Mouse (Mus musculus) limb, embryonic 15.5 days (tissue): ENCODE data around the gene Mtss1l. TPM values are rescaled to one million over a fixed set of nuclear protein-coding genes. Genes with fewer than 3 reads are reported as not detected.

Experiments
- ATAC-seq: fragments of 200-750 bp; cut with Nextera tagmentation; 2 replicates; pipeline ENCODE4 v1.8.0; 2017; ENCODE audit warnings: low read depth, moderate TSS enrichment; ENCODE audit not compliant: insufficient number of reproducible peaks, low FRiP score, low TSS enrichment
- H3K27ac ChIP-seq: fragments of 300-500 bp; sonication (generic); 2 replicates; pipeline ENCODE4 v1.5.1; 2015; ENCODE audit warnings: moderate library complexity, mild to moderate bottlenecking, inconsistent platforms
- H3K27me3 ChIP-seq: fragments of 300-500 bp; sonication (generic); 2 replicates; pipeline ENCODE4 v1.6.1; 2015; ENCODE audit warnings: inconsistent platforms
- H3K36me3 ChIP-seq: fragments of 300-500 bp; sonication (generic); 2 replicates; pipeline ENCODE4 v1.6.1; 2015; ENCODE audit warnings: inconsistent platforms
- H3K4me1 ChIP-seq: fragments of 300-500 bp; sonication (generic); 2 replicates; pipeline ENCODE4 v1.6.1; 2015; ENCODE audit warnings: inconsistent platforms
- H3K4me2 ChIP-seq: fragments of 300-500 bp; sonication (generic); 2 replicates; pipeline ENCODE4 v1.6.1; 2015; ENCODE audit warnings: mild to moderate bottlenecking, inconsistent platforms
- H3K4me3 ChIP-seq: fragments of 300-500 bp; sonication (generic); 2 replicates; pipeline ENCODE4 v1.5.1; 2015; ENCODE audit warnings: mild to moderate bottlenecking, inconsistent platforms
- H3K9ac ChIP-seq: fragments of 300-500 bp; sonication (generic); 2 replicates; pipeline ENCODE4 v1.6.1; 2015; ENCODE audit warnings: inconsistent platforms
- H3K9me3 ChIP-seq: fragments of 300-500 bp; sonication (generic); 2 replicates; pipeline ENCODE4 v1.6.1; 2016; ENCODE audit warnings: inconsistent platforms
- WGBS: fragments of 180-500 bp; shearing (Covaris S2); methylation state at CpG from one replicate; pipeline ENCODE4 v1.1.7; 2015; 5-methylcytosine and 5-hydroxymethylcytosine counted together
- polyA plus RNA-seq: library from polyadenylated mRNA; unstranded; fragments of >200 nt; fragmentation: Nextera tagmentation; extraction: Ambion mirVana; gene quantifications from 2 replicates; pipeline ENCODE4 v1.2.1, GENCODE M21; 2015

Gene Mtss1l
- polyA plus RNA-seq, 1 experiment from 2014 or later = 10.2 TPM

- Histone ChIP-seq H3K27me3 (no peaks in the 10 kb centered on the region), H3K9me3 (no peaks in the 10 kb centered on the region), H3K36me3 (peaks cover 26% of the 10 kb centered on the region), H3K4me1 (peaks cover 84% of the 10 kb centered on the region), H3K4me2 (peak overlapping the region; percentile 75), H3K9ac (peak overlapping the region; percentile 90), H3K27ac (peak overlapping the region; percentile 63), H3K4me3 (peak overlapping the region; percentile 83)
- 27% methylated on average over 11 of the region's 11 CpGs for WGBS
- ATAC-seq = no peak
These were observed 1.2 kb downstream of the Mtss1l start for GRCm38 (mm10) chr8:110722414-110723011.

GRCm38 (mm10) chr8:110724493-110724892 is 3.2 kb downstream of the Mtss1l start:
- no peak overlapping the region; the same call in 1 of the 2 replicates for H3K4me3 ChIP-seq
- WGBS = 59% methylated on average over 3 of the region's 3 CpGs
- ATAC-seq = no peak
- peak overlapping the region; percentile 77 for H3K27ac ChIP-seq
- no peak overlapping the region for H3K9ac ChIP-seq
- peaks cover 65% of the 10 kb centered on the region for H3K4me1 ChIP-seq
- no peaks in the 10 kb centered on the region for H3K9me3 ChIP-seq
- peak overlapping the region; percentile 20; the same call in 1 of the 2 replicates for H3K4me2 ChIP-seq
- H3K36me3 ChIP-seq = peaks cover 45% of the 10 kb centered on the region
- H3K27me3 ChIP-seq = no peaks in the 10 kb centered on the region

DNA sequence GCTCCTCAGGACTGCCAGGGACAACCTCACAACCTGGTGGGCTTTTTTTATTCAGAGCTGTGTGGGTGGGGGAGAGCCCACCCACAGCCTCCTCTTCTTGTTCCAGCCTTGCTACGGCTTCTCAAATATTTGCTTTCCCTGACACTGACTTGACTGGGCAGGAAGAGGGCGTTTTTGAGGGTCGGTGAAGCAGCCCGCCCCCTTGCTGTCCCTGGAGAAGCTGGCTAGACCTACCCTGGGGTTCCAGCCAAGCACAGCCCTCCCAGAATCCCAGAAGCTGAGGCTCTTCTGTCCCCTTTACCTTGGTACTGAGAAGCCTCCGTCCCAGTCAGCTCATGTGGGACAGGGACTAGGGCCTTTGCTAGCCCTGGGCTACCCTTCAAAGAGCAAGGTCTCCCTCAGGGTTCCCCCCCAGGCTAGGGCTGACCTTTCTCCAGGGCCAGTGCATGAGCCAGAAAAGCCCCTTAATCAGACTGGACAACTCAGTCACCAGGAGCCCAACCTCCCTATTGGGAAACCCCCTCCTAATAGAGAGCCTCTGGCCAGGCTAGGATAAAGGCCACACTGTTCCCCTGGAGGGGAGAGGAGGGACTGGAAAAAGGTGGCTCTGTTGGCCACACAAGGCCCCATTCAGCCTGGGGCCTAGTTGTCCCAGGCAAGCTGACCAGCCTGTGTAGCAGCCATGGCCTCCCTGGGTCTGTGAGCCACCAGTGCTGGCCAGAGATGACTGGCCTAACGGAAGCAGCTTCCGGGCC is 4.0 kb downstream of the Mtss1l start:
- no peak for ATAC-seq
- H3K4me2 ChIP-seq = peak overlapping the region; percentile 20; the same call in 1 of the 2 replicates
- H3K4me3 ChIP-seq = no peak overlapping the region; the same call in 1 of the 2 replicates
- H3K9me3 ChIP-seq = no peaks in the 10 kb centered on the region
- H3K4me1 ChIP-seq = peaks cover 57% of the 10 kb centered on the region
- H3K27me3 ChIP-seq = no peaks in the 10 kb centered on the region
- H3K36me3 ChIP-seq = peaks cover 53% of the 10 kb centered on the region
- WGBS = 32% methylated on average over 7 of the region's 7 CpGs
- no peak overlapping the region for H3K9ac ChIP-seq
- peak overlapping the region; percentile 77 for H3K27ac ChIP-seq

- no peaks in the 10 kb centered on the region for H3K27me3 ChIP-seq
- no peaks in the 10 kb centered on the region for H3K9me3 ChIP-seq
- peaks cover 48% of the 10 kb centered on the region for H3K4me1 ChIP-seq
- peaks cover 69% of the 10 kb centered on the region for H3K36me3 ChIP-seq
- no peak overlapping the region for H3K9ac ChIP-seq
- H3K4me3 ChIP-seq = no peak overlapping the region
- ATAC-seq = no peak
- H3K27ac ChIP-seq = no peak overlapping the region
- no peak overlapping the region for H3K4me2 ChIP-seq
- WGBS = 13% methylated on average over 18 of the region's 18 CpGs
These were observed 5.6 kb downstream of the Mtss1l start for GRCm38 (mm10) chr8:110726893-110727292.

- H3K4me2 ChIP-seq = no peak overlapping the region
- no peaks in the 10 kb centered on the region for H3K27me3 ChIP-seq
- no peak for ATAC-seq
- no peaks in the 10 kb centered on the region for H3K9me3 ChIP-seq
- H3K36me3 ChIP-seq = peaks cover 89% of the 10 kb centered on the region
- 91% methylated on average over 8 of the region's 8 CpGs for WGBS
- no peak overlapping the region for H3K9ac ChIP-seq
- no peak overlapping the region for H3K27ac ChIP-seq
- no peak overlapping the region for H3K4me3 ChIP-seq
- H3K4me1 ChIP-seq = peaks cover 7% of the 10 kb centered on the region
These were observed 10.1 kb downstream of the Mtss1l start for GRCm38 (mm10) chr8:110731346-110731859.

- no peak overlapping the region for H3K9ac ChIP-seq
- WGBS = 90% methylated on average over 8 of the region's 8 CpGs
- H3K36me3 ChIP-seq = peaks cover 90% of the 10 kb centered on the region
- no peak overlapping the region for H3K4me2 ChIP-seq
- H3K27ac ChIP-seq = no peak overlapping the region
- no peaks in the 10 kb centered on the region for H3K4me1 ChIP-seq
- H3K4me3 ChIP-seq = no peak overlapping the region
- no peak for ATAC-seq
- H3K27me3 ChIP-seq = no peaks in the 10 kb centered on the region
- no peaks in the 10 kb centered on the region for H3K9me3 ChIP-seq
These were observed 11.8 kb downstream of the Mtss1l start for GRCm38 (mm10) chr8:110733036-110733435.

- Histone ChIP-seq H3K9me3 (no peaks in the 10 kb centered on the region), H3K4me2 (no peak overlapping the region), H3K36me3 (peaks cover 66% of the 10 kb centered on the region), H3K4me1 (peaks cover 3% of the 10 kb centered on the region; the same call in 1 of the 2 replicates), H3K4me3 (no peak overlapping the region), H3K27me3 (no peaks in the 10 kb centered on the region), H3K27ac (no peak overlapping the region), H3K9ac (no peak overlapping the region)
- WGBS = 93% methylated on average over 35 of the region's 35 CpGs
- no peak for ATAC-seq
These were observed 17.4 kb downstream of the Mtss1l start for GRCm38 (mm10) chr8:110738591-110739195.

DNA sequence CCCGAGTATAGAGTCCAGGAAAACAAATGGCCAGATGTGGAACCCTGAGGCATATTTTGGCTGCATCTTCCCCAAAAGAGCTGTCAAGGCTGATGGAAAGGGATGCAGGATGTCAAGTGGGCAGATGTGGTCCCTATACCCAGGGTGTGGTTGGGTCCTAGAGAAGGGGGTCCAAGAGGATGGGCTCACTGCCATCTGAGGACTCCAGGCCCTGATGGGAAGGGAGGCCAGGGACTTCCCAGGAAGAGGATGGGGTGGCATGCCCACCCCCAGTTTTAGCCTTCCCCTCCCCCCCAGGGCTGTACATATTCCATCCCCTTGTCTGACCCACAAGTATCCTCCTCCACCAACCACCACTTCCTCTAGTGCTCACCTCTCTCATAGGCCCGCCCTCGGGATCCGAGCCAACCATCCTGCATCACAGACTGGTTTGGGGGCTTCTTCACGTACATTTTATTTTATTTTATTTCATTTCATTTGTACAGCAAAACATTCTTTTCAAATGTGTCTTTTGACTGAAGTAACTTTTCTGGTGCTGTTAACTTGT is 19.4 kb downstream of the Mtss1l start:
- Histone ChIP-seq H3K4me1 (peaks cover 3% of the 10 kb centered on the region; the same call in 1 of the 2 replicates), H3K4me3 (no peak overlapping the region), H3K36me3 (peaks cover 54% of the 10 kb centered on the region), H3K4me2 (no peak overlapping the region), H3K9ac (no peak overlapping the region), H3K27ac (no peak overlapping the region), H3K9me3 (no peaks in the 10 kb centered on the region), H3K27me3 (no peaks in the 10 kb centered on the region)
- 85% methylated on average over 5 of the region's 5 CpGs for WGBS
- ATAC-seq = 0 out of 2 replicates have a peak, but pooled peaks have one; percentile 18

DNA sequence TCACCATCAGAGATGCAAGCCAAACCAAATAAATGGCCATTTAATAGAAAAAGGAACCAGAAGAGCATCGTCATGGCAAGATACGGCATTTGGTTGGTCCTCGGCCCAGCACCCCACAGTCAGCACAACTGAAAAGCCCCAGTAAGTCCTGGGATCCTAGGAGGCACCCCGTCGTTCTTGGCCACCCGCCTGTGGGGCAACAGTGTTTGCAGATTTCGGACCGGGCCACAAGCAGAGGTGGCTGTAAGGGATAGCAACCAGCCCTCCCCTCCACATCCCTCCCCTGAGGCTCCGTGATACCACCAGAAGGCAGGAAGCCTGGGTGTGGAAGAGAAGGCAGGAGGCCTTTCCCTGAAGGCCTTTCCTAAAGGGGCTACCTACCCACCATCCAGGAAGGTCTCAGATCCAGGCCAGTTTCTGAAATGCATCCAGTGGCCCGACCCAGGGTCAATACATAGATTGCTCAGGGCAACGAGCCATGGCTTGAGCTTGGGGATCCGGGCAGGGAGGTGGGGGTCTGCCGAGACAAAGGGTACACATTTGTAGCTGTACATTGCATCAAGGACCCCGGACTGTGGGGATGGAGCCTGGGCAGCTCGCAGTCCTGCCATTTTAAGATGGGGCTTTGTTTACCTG is 20.7 kb downstream of the Mtss1l start:
- Histone ChIP-seq H3K4me1 (peaks cover 3% of the 10 kb centered on the region; the same call in 1 of the 2 replicates), H3K36me3 (peaks cover 43% of the 10 kb centered on the region), H3K27ac (no peak overlapping the region), H3K27me3 (no peaks in the 10 kb centered on the region), H3K4me3 (no peak overlapping the region), H3K9ac (no peak overlapping the region), H3K9me3 (no peaks in the 10 kb centered on the region), H3K4me2 (no peak overlapping the region)
- ATAC-seq = no peak
- WGBS = 82% methylated on average over 15 of the region's 15 CpGs

DNA sequence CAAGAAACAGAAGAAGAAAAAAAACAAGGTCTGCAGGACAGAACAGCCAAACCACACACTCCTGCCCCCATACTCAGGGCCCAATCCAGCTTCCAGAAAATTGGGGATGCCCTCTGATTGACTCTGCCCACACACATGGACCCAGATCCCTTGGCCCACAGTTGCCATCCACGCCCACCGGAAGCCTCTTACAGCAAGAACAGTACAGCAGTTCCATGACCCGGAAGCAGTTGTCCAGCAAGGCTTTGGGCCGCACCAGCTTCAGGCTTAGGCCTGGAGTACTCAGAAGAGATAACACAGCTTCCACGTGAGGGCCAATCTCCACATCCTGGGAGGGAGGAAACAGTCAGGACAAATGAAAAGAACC is 21.2 kb downstream of the Mtss1l start:
- no peaks in the 10 kb centered on the region for H3K27me3 ChIP-seq
- H3K4me2 ChIP-seq = no peak overlapping the region
- no peak overlapping the region for H3K4me3 ChIP-seq
- H3K4me1 ChIP-seq = peaks cover 3% of the 10 kb centered on the region; the same call in 1 of the 2 replicates
- H3K9me3 ChIP-seq = no peaks in the 10 kb centered on the region
- no peak overlapping the region for H3K9ac ChIP-seq
- whole genome bisulfite sequencing = 91% methylated on average over 5 of the region's 5 CpGs
- peaks cover 38% of the 10 kb centered on the region for H3K36me3 ChIP-seq
- ATAC-seq = no peak
- H3K27ac ChIP-seq = no peak overlapping the region

- no peak for ATAC-seq
- Histone ChIP-seq H3K36me3 (peaks cover 10% of the 10 kb centered on the region), H3K9ac (no peak overlapping the region), H3K27ac (no peak overlapping the region), H3K27me3 (0 out of 2 replicates have a peak, but pooled peaks cover 4% of the 10 kb centered on the region), H3K4me1 (peaks cover 3% of the 10 kb centered on the region; the same call in 1 of the 2 replicates), H3K4me3 (no peak overlapping the region), H3K9me3 (no peaks in the 10 kb centered on the region), H3K4me2 (no peak overlapping the region)
- WGBS = 90% methylated on average over 10 of the region's 10 CpGs
These were observed 23.9 kb downstream of the Mtss1l start for GRCm38 (mm10) chr8:110745162-110745561.
